Comparison of ENCODE assay signal across 24 mouse cellular contexts in the genomic region with DNA sequence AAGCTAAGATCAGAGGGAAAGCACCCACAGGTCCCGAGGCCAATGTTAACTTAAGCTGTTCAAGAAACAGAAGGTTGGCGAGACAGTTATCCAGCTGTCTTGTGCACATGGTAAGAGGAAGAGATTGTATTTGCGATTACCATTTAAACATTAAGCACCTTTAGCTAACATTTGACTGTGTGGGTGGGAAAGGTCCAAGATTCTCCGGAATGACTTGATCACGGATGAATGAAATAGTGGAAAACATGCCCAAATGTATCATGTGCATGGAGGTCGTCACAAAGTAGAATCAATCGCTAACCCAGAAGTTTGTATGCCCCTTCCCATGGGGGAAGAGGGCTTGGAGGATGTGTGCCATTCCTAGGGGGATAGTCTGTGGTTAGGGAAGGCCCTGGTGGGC. TPM values are rescaled to one million over a fixed set of nuclear protein-coding genes. Genes with fewer than 3 reads are reported as not detected.
DNase-seq lines count a peak whose midpoint lies in the region; ATAC-seq and TF ChIP-seq lines count a peak whose summit lies in the region.
"Had no signal": no experiment of that assay in that cellular context is flagged by ENCODE, and none has a peak within 500 bp of the region (broad histone marks: within the 10 kb centered on the region; RNA-seq: fewer than 3 reads in every experiment).

No protein-coding gene starts in this region.

- H3K27me3 ChIP-seq in forebrain, embryonic 10.5 days (ENCODE audit: poor library complexity, severe bottlenecking): peaks cover 28% of the 10 kb centered on the region
- H3K27me3 ChIP-seq in forebrain, embryonic 11.5 days (ENCODE audit: control insufficient read depth, insufficient read depth, low read length): no peaks in the 10 kb centered on the region; the same call in 1 of the 2 replicates
- no peaks in the 10 kb centered on the region for H3K27me3 ChIP-seq in kidney, adult 2 months (replicated peaks; ENCODE audit: control insufficient read depth, insufficient read depth, low read length)
- peaks cover 16% of the 10 kb centered on the region for H3K27me3 ChIP-seq in kidney, embryonic 14.5 days (ENCODE audit: control insufficient read depth, insufficient read depth, low read length)
- H3K27me3 ChIP-seq in midbrain, embryonic 11.5 days (ENCODE audit: control insufficient read depth, insufficient read depth, low read length): no peaks in the 10 kb centered on the region
- no peaks in the 10 kb centered on the region for H3K27me3 ChIP-seq in midbrain, embryonic 14.5 days (ENCODE audit: control insufficient read depth, insufficient read depth, low read length)
- H3K27me3 ChIP-seq: CH12.LX had no signal

- H3K9ac ChIP-seq in forebrain, embryonic 11.5 days (ENCODE audit: low read length): no peak overlapping the region
- H3K9ac ChIP-seq in kidney, embryonic 14.5 days (ENCODE audit: low read depth, low read length): no peak overlapping the region
- H3K9ac ChIP-seq in midbrain, embryonic 11.5 days (ENCODE audit: low read length): no peak overlapping the region
- no peak overlapping the region for H3K9ac ChIP-seq in midbrain, embryonic 14.5 days (replicated peaks; ENCODE audit: low read length)
- H3K9ac ChIP-seq: limb, embryonic 13.5 days; liver, embryonic 14.5 days; lung, embryonic 14.5 days; stomach, embryonic 15.5 days had no signal

- peak overlapping the region; percentile 78; the same call in 1 of the 2 replicates for H3K4me3 ChIP-seq in forebrain, embryonic 10.5 days
- H3K4me3 ChIP-seq in forebrain, embryonic 11.5 days (ENCODE audit: low read depth, low read length): no peak overlapping the region
- H3K4me3 ChIP-seq in kidney, adult 2 months (ENCODE audit: insufficient read depth, low read depth, low read length): no peak overlapping the region
- H3K4me3 ChIP-seq in kidney, embryonic 14.5 days (ENCODE audit: low read length): no peak overlapping the region
- no peak overlapping the region for H3K4me3 ChIP-seq in midbrain, embryonic 11.5 days (ENCODE audit: low read depth, low read length)
- no peak overlapping the region for H3K4me3 ChIP-seq in midbrain, embryonic 14.5 days (replicated peaks; ENCODE audit: low read depth, low read length)
- H3K4me3 ChIP-seq: stomach, embryonic 15.5 days had no signal

- no peaks in the 10 kb centered on the region; the same call in 1 of the 2 replicates for H3K36me3 ChIP-seq in forebrain, embryonic 10.5 days (replicated peaks)
- H3K36me3 ChIP-seq in forebrain, embryonic 11.5 days (ENCODE audit: control insufficient read depth, insufficient read depth, low read length): no peaks in the 10 kb centered on the region
- H3K36me3 ChIP-seq in kidney, adult 2 months (ENCODE audit: control insufficient read depth, insufficient read depth, low read length): no peaks in the 10 kb centered on the region
- H3K36me3 ChIP-seq in kidney, embryonic 14.5 days (ENCODE audit: control insufficient read depth, insufficient read depth, low read length): no peaks in the 10 kb centered on the region
- no peaks in the 10 kb centered on the region for H3K36me3 ChIP-seq in midbrain, embryonic 11.5 days (ENCODE audit: control insufficient read depth, insufficient read depth, low read length)
- H3K36me3 ChIP-seq in midbrain, embryonic 14.5 days (ENCODE audit: control insufficient read depth, insufficient read depth, low read length): no peaks in the 10 kb centered on the region
- H3K36me3 ChIP-seq: limb, embryonic 13.5 days; midbrain, embryonic 10.5 days; stomach, embryonic 15.5 days had no signal

- H3K4me2 ChIP-seq in forebrain, embryonic 11.5 days (ENCODE audit: low read depth, low read length, severe bottlenecking): no peak overlapping the region
- H3K4me2 ChIP-seq in kidney, embryonic 14.5 days (replicated peaks; ENCODE audit: low read depth, low read length): no peak overlapping the region
- H3K4me2 ChIP-seq in midbrain, embryonic 11.5 days: no peak overlapping the region
- no peak overlapping the region for H3K4me2 ChIP-seq in midbrain, embryonic 14.5 days (ENCODE audit: low read length)

- H3K4me1 ChIP-seq in forebrain, embryonic 10.5 days: peaks cover 23% of the 10 kb centered on the region
- no peaks in the 10 kb centered on the region; the same call in 1 of the 2 replicates for H3K4me1 ChIP-seq in forebrain, embryonic 11.5 days (replicated peaks; ENCODE audit: control insufficient read depth, insufficient read depth, low read length)
- H3K4me1 ChIP-seq in kidney, adult 2 months (ENCODE audit: control insufficient read depth, insufficient read depth, low read length): no peaks in the 10 kb centered on the region; the same call in 1 of the 2 replicates
- no peaks in the 10 kb centered on the region for H3K4me1 ChIP-seq in kidney, embryonic 14.5 days (ENCODE audit: control insufficient read depth, insufficient read depth, low read length)
- H3K4me1 ChIP-seq in midbrain, embryonic 11.5 days (ENCODE audit: control insufficient read depth, insufficient read depth, low read length): peaks cover 5% of the 10 kb centered on the region; the same call in 1 of the 2 replicates
- no peaks in the 10 kb centered on the region for H3K4me1 ChIP-seq in midbrain, embryonic 14.5 days (ENCODE audit: control insufficient read depth, insufficient read depth, low read length)

- no peak for TF ChIP-seq CTCF in kidney, adult 2 months (conservative IDR thresholded peaks at IDR 0.05; ENCODE audit: insufficient read depth, insufficient read length, low read depth, low read length)

- H3K27ac ChIP-seq in forebrain, embryonic 10.5 days: no peak overlapping the region
- no peak overlapping the region for H3K27ac ChIP-seq in forebrain, embryonic 11.5 days (ENCODE audit: low read depth, low read length)
- H3K27ac ChIP-seq in kidney, adult 2 months (ENCODE audit: insufficient read depth, low read depth, low read length): peak overlapping the region; percentile 7; the same call in 1 of the 2 replicates
- H3K27ac ChIP-seq in kidney, embryonic 14.5 days (ENCODE audit: low read depth, low read length): no peak overlapping the region
- H3K27ac ChIP-seq in midbrain, embryonic 11.5 days (ENCODE audit: low read depth, low read length): no peak overlapping the region
- H3K27ac ChIP-seq in midbrain, embryonic 14.5 days (replicated peaks; ENCODE audit: low read depth, low read length): no peak overlapping the region
- H3K27ac ChIP-seq: limb, embryonic 13.5 days; liver, embryonic 14.5 days; midbrain, embryonic 10.5 days; stomach, embryonic 15.5 days had no signal

- no peak for TF ChIP-seq POLR2A in kidney, adult 2 months (IDR thresholded peaks at IDR 0.05; ENCODE audit: low read depth, low read length)

- H3K9me3 ChIP-seq in forebrain, embryonic 10.5 days: no peaks in the 10 kb centered on the region
- no peaks in the 10 kb centered on the region for H3K9me3 ChIP-seq in forebrain, embryonic 11.5 days (ENCODE audit: control insufficient read depth, low read length)
- H3K9me3 ChIP-seq in kidney, embryonic 14.5 days (ENCODE audit: control insufficient read depth, low read length): no peaks in the 10 kb centered on the region
- H3K9me3 ChIP-seq in midbrain, embryonic 11.5 days (ENCODE audit: control insufficient read depth, low read length): no peaks in the 10 kb centered on the region
- H3K9me3 ChIP-seq in midbrain, embryonic 14.5 days (ENCODE audit: control insufficient read depth, low read length): no peaks in the 10 kb centered on the region
- H3K9me3 ChIP-seq: limb, embryonic 13.5 days; midbrain, embryonic 10.5 days; stomach, embryonic 15.5 days had no signal

- no peak for ATAC-seq in forebrain, embryonic 11.5 days (replicated peaks; ENCODE audit: low FRiP score)
- no peak for ATAC-seq in kidney, embryonic 14.5 days (ENCODE audit: low FRiP score, low TSS enrichment)
- ATAC-seq in midbrain, embryonic 11.5 days (ENCODE audit: low FRiP score): no peak
- ATAC-seq in midbrain, embryonic 14.5 days (ENCODE audit: low FRiP score, low TSS enrichment): no peak
- ATAC-seq: forebrain, postnatal 0 days had no signal

- 94% methylated on average over 7 of the region's 7 CpGs for WGBS in forebrain, embryonic 10.5 days
- 92% methylated on average over 7 of the region's 7 CpGs for WGBS in forebrain, embryonic 11.5 days
- WGBS in kidney, adult 2 months: 65% methylated on average over 7 of the region's 7 CpGs
- 90% methylated on average over 7 of the region's 7 CpGs for WGBS in kidney, embryonic 14.5 days
- WGBS in midbrain, embryonic 11.5 days: 97% methylated on average over 7 of the region's 7 CpGs
- 92% methylated on average over 7 of the region's 7 CpGs for WGBS in midbrain, embryonic 14.5 days

- DNase-seq in forebrain, embryonic 10.5 days (ENCODE audit: extremely low spot score, low spot score): no peak
- no peak for DNase-seq in forebrain, embryonic 11.5 days (ENCODE audit: low spot score)
- DNase-seq in kidney, adult 2 months: peak; percentile 78
- DNase-seq in midbrain, embryonic 11.5 days (ENCODE audit: low spot score, missing footprints): peak; percentile 79
- DNase-seq in midbrain, embryonic 14.5 days: no peak
- DNase-seq in heart, adult 11 months: no peak
- DNase-seq: adrenal gland, postnatal 14 days; cerebellum, adult 11 months; cerebellum, adult 9-10 months; cerebellum, postnatal 36 days; forebrain, postnatal 0 days; gastrocnemius, postnatal 10 days; heart, postnatal 14 days; lung, embryonic 14.5 days; right cerebral cortex, postnatal 25 days; thymus, postnatal 14 days had no signal

RNA-seq across cellular contexts. Expression of a gene that starts 1.0 kb away (rescaled TPM):
- polyA plus RNA-seq in forebrain, embryonic 10.5 days (2016; fragmentation: Nextera tagmentation; extraction: Ambion mirVana): 25.3 and 25.9 TPM in 2 replicates
- 24.5 and 28.0 TPM in 2 replicates for polyA plus RNA-seq in forebrain, embryonic 11.5 days (2014; fragmentation: Nextera tagmentation; extraction: Ambion mirVana)
- 20.6 and 21.0 TPM in 2 replicates for polyA plus RNA-seq in kidney, adult 2 months (2012; rRNA removed)
- 14.2 and 22.7 TPM in 2 replicates for polyA plus RNA-seq in kidney, embryonic 14.5 days (2014; fragmentation: Nextera tagmentation; extraction: Ambion mirVana)
- 21.0 and 23.1 TPM in 2 replicates for polyA plus RNA-seq in midbrain, embryonic 11.5 days (2014; fragmentation: Nextera tagmentation; extraction: Ambion mirVana)
- 22.8 and 27.3 TPM in 2 replicates for polyA plus RNA-seq in midbrain, embryonic 14.5 days (2014; fragmentation: Nextera tagmentation; extraction: Ambion mirVana)

RNA-seq across cellular contexts. Expression of a gene that starts 1.6 kb away (rescaled TPM):
- 1.2 and 1.9 TPM in 2 replicates for polyA plus RNA-seq in forebrain, embryonic 10.5 days (2016; fragmentation: Nextera tagmentation; extraction: Ambion mirVana)
- 1.5 TPM in 2 replicates for polyA plus RNA-seq in forebrain, embryonic 11.5 days (2014; fragmentation: Nextera tagmentation; extraction: Ambion mirVana)
- 2.5 and 2.6 TPM in 2 replicates for polyA plus RNA-seq in kidney, adult 2 months (2012; rRNA removed)
- 0.90 and 1.3 TPM in 2 replicates for polyA plus RNA-seq in kidney, embryonic 14.5 days (2014; fragmentation: Nextera tagmentation; extraction: Ambion mirVana)
- polyA plus RNA-seq in midbrain, embryonic 11.5 days (2014; fragmentation: Nextera tagmentation; extraction: Ambion mirVana): 0.33 and 1.1 TPM in 2 replicates
- 1.1 and 1.6 TPM in 2 replicates for polyA plus RNA-seq in midbrain, embryonic 14.5 days (2014; fragmentation: Nextera tagmentation; extraction: Ambion mirVana)
- polyA plus RNA-seq: C2C12; heart, embryonic 14.5 days had no signal

Comparison
In these comparisons a context has a peak if more than half of its experiments do, and no peak if none do; other contexts are left out.
1. DNase-seq: peak in kidney, adult 2 months (single experiment) and midbrain, embryonic 11.5 days (single experiment); none in forebrain, embryonic 10.5 days (single experiment), forebrain, embryonic 11.5 days (single experiment), midbrain, embryonic 14.5 days (single experiment) and heart, adult 11 months (single experiment).